Mouse (Mus musculus): ENCODE results near the gene Ctf2.

DNA sequence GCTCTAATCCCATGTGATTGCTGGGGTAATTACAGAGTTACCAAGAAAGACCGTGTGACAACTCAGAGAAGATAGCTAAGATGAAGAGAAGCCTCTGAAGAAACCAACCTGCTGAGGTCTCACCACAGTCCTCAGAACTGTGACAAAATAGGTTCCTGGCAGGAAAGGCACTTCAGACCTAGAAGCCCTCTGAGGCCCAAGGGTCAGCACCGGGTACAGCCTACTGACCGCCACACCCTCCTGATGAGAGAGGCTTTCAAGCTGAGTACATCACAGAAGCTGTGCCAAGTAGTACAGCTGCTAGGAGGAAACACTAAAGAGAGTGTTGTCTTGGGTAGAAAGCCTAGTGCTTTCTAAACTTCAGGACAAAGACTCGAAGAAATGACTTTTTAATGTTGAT is 59.2 kb downstream of the Ctf2 start:
- TF ChIP-seq EP300 (IDR thresholded peaks at IDR 0.05) = no peak
- no peak for TF ChIP-seq CTCF (IDR thresholded peaks at IDR 0.05)

Measured in lung, postnatal 0 days (tissue).